Mouse (Mus musculus): ENCODE measurements around the gene Vma21-ps. TPM values are rescaled to one million over a fixed set of nuclear protein-coding genes. Genes with fewer than 3 reads are reported as not detected.
"Not testable (repeated sequence)": the region's sequence is repeated elsewhere in the genome, so short reads cannot be mapped to it uniquely, and the experiment has no call there.

Vma21-ps gene
- not detected for total RNA-seq (2021)
- long read RNA-seq, experiment 1, result 0 reads
- long read RNA-seq, experiment 2, result 0 reads

DNA sequence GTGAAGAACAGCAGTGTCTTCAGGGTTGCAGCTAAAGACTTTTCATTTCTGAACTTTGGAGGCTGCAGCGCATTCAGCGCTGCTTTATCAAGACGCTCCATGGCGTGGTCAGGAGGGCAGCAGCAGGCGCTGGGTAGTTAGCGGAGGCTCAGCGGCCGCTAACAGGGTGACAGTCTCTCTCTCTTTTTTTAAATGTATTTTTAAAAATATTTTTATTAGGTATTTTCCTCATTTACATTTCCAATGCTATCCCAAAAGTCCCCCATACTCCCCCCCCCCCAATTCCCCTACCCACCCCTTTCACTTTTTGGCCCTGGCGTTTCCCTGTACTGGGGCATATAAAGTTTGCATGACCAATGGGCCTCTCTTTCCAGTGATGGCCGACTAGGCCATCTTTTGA lies at the start of gene Vma21-ps:
Gene Vma21-ps (minus strand): TSS at position 101 of the 400 bp plus-strand sequence.
- DNase-seq, result not testable (repeated sequence)

DNA sequence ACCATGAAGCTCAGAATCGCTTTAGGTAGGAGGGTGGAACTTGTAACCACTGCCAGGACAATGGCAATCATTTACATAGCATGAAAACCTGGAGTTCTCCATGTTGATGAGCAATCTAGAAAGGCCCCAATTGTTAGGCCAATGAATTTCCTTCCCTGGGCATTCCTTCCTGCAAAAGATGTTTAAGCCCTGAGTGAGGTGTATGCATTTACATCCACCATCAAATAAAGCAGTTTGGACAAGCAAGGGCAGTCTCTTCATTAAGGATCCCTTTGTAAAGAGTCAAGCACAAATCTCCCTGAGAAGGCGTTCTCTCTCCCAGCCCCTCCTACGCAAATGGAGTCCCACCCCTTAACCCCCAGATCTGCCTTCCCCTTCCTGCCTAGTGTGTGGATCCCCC lies 46.0 kb upstream of the Vma21-ps start:
- no peak for DNase-seq

GRCm38 (mm10) chr4:52530636-52531035 lies 33.6 kb upstream of the Vma21-ps start:
- DNase-seq, result no peak

DNA sequence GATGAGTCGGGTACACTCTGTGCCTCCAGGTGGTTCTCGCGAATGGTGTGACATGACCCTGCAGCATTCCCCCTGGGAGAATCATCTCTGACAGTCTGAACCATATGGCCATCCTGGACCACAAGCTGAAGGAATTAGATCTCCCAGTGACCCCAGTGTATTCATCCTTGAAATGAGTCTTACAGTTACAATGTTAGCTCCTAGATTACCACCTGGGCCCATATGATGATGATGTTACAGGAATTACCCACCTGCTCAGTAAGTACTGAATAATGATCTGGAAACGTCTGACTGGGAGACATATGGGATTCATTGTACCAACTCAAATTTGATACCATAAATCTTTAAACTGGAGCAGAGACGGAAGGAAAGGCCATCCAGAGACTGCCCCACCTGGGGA lies 29.4 kb upstream of the Vma21-ps start:
- DNase-seq, result no peak

- DNase-seq, result no peak
These were observed 22.3 kb upstream of the Vma21-ps start for GRCm38 (mm10) chr4:52519301-52519700.

DNA sequence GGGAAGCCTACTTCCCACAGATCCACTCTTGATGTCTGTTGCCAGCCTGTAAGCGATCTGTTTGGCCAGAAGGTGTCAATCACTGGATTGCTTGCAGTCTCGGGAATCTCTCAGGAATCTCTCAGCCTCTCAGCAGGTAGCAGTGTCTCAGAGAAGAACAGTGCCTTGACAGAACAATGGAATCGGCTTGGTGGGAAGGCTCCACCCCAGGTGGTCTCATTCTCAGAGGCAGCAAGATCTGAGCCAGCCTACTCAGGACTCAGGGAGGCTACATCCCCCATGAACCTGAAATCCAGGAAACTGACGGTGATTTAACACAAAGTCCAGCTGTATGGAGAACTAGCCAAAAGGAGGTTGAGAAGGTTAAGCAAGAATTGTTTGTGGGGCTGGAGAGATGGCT lies 20.5 kb upstream of the Vma21-ps start:
- DNase-seq, result no peak

- no peak for DNase-seq
These were observed 9.6 kb downstream of the Vma21-ps start for GRCm38 (mm10) chr4:52487486-52487885.

DNA sequence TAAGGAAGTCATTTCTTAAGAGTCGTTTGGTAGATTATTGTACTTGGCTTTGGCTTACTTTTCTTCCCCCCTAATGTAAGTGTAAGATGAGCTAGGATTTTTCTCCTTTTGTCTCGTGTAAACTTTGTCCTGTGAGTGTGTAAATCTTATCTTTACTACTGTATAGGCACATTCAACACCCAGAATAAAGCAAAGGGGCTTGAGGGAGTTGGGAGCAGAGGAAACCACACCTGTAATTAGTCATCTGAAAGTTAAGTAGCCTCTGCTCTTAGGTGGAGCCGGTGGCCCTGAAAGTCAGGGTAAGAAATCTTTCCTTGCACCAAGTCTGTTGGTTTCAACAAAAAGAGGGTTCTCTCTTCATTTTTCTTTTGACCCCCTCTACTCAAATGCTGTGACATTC lies 23.6 kb downstream of the Vma21-ps start:
- no peak for DNase-seq

- DNase-seq, result no peak
These were observed 35.7 kb downstream of the Vma21-ps start for GRCm38 (mm10) chr4:52461321-52461720.

DNA sequence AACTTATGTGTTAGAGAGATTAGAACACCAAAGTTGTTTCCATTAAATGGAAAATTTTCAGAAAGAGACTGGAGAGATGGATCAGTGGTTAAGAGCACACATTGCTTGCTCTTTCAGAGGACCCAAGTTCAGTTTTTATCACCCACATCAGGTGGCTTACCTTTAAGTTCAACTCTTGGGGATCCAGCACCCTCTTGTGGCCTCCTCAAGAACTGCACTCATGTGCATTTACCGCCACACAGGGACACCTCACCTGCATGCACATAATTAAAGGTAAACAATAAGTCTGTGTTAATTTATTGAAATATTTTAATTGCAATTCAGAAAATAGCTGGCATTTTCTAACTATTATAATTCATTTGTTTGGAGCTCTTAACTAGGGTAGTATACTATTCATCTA lies 37.3 kb downstream of the Vma21-ps start:
- no peak for DNase-seq

Other genes with a start within 250 kb of the Vma21-ps start
- 1 to 10 TPM; 2.0 to 4.0 TPM for gene Smc2, start 58.0 kb downstream of the Vma21-ps start, total RNA-seq (2021)
- not detected for gene Toporsl, start 99.0 kb upstream of the Vma21-ps start, total RNA-seq (2021)

Measured in heart, adult 18-20 months (tissue).